Mouse (Mus musculus) layer of hippocampus, adult 8-10 months (tissue): ENCODE measurements at regions not wholly inside any gene's neighbourhood (a gene's known extent, or its start where the extent isn't known, plus 50 kb on each side); places are given as distances from the start of the nearest gene placed in this dataset.

Source experiments
- DNase-seq, 2 experiments: peaks; one replicate each; pipeline ENCODE4 v3.0.0; 2022; ENCODE audit warnings: low spot score in 2 of 2

DNA sequence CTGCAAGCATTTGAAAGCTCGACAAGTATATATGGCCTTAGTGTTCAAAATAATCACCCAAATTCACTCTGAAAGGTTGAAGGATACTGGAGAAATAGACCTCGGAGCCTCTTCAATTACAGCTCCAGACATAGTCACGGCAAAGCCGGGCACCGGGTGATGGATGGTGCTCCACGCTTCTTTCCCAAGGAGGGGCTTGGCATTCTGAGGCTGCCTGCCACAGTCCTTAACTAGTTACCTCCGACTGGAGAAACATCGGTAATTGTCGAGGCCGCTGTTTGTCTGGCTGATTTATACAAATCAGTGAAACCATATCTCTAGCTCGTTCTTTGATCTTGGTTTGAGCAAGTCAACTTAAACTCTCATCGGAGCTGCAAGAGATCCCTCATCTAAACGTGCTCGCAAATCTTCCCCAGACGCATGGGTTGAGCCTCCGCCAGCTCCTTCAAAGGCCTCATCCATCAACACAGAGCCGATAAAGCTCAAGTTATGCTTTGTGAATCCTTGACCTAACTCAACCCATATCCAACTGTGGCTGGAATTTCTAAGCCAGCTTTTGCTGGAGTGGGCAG lies 145.4 kb upstream of the Stx16 start:
- DNase-seq = no peak

DNA sequence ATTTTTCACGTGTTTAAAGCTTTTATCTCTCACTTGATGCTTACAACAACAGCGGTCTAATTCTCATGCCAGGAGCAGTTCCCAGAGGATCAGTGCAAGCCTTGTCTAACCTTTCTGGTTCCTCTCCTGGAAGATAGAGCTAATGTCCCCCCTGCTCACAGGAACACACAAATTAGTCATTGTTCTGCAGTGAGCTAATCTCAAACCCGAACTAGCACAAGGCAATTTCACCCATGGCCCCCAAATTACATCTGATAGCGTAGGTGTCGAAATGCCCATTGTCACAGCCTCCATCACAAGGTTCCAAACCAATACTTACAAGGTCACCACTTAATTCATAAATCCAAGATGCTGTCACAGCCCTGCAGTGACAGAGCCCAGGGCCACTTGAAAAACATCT lies 140.4 kb upstream of the Stx16 start:
- no peak for DNase-seq

DNA sequence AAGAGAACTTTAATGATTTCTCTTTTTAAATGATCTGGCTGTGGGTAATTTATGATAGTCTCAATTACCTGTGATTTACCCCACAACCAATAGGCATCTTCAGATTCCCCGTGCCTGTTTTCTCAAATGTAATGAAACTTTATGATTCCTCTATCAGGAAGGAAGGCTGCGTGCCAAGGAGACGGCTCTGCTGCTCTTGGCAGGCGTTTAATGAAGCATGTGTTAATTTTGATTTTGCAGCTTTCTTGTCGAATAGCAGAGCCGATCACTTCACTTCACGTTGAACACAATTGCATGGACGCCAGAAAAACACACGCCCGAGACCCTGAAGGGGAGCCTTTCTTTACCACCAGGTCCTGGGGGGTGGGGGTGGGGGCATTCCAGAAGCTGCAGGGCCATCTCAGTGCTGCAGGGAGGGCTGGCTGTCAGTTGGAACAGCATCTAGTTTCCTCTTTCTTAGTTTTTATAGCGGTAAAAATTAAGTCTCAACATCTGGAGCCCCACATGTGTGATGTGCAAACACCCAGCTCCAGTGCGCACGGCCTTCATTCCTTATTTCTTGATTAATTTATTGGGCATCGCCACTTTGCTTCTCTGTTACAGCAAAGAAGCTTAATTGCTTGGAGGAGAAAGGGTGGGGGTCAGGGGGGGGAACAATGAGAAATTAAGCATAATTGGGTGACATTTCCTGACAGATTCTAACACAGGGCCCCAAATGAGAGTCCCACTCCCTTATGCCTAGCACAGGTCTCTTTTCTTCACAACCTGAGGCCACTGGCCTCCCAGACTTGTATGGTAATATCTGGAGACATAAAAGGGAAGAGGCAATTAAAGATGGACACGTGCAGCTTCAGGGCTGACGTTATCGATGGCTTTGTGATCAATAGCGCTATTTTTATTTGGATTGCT lies 138.3 kb upstream of the Stx16 start:
- DNase-seq = peak in 1 of 2 experiments; percentile 19

DNA sequence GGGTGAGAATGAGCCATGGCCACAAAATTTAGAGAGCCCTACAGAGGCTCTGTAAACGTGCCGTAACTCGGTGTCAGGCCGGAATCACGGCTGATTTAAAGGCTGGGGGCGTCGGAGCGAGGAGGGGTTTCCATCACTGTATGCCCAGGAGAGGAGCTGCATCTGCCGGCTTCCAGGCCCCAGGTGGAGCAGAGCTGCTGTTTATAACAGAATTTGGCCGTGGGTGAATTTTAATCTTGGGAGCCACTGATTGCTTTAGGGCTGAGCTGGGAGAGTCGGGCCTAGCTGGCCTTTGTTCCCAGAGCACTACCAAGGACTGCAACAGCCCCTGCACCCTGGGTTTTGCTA lies 137.7 kb upstream of the Stx16 start:
- no peak for DNase-seq

DNA sequence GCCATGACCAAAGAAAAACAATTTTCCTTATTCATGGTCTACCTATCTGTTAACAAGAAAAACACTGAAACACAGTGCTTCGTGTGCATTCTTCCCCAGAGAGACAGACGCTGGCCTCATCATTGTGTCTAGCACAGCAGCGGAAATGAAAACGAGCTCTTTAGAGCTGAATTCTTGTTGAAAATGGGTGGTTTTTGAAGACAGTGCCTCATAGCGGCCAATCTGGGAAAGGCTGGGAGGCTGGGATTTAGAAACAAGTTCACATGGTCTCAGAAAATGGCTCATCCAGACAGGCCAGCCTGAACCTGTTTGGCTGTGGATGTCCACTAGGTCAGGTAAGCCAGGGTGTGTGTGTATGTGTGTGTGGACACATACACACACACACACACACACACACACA lies 130.7 kb upstream of the Stx16 start:
- DNase-seq = no peak

DNA sequence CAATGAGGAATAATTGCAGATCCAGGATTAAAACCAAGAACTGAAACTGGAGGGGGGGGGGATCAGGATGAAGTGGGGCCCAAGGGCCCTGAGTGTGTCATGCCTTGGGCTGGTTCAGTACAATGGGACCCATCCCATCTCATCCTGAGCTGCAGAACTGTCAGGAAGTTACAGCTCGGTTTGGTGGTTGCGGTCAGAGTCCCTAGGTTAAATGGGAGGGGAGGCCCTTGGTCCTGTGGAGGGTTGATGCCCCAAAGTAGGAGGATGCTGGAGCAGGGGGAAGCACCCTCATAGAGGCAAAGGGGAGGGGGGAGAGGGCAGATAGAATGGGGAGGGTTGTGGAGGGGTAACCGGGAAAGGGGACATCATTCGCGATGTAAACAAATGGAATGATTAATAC lies 127.5 kb upstream of the Stx16 start:
- DNase-seq = no peak

DNA sequence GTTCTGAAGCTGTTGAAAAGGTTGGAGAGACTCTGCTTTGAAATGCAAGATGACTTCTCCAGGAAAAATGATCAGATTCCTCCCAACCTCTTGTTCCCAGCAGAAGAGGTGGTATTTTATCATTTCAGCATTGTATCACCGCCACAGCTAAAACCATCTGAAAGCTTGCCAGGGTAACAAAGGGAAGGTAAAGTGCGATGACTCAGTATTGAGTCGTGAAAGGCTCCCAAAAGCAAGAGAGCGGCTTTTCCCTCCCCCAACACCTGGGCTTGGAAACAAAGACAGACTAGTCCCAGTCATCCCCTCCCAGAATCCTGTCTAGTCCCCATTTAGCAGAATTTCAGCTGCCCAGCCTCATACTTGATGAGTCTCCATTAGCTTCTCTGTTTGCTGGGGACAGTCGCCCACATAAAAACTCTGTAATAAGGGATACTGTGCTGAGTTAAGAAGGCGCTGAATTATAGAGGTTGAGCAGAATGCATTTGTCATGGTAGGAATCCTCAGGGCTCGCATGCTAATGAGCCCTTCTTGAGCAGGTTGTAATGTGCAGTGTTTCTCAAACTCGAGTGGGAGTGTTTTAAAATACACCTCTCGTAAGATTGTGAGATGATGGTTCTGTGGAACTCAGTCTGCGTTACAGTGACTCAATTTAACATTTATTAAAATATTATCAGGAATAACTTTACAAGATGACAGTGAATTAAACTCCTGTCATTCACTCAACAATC lies 125.8 kb upstream of the Stx16 start:
- DNase-seq = no peak

DNA sequence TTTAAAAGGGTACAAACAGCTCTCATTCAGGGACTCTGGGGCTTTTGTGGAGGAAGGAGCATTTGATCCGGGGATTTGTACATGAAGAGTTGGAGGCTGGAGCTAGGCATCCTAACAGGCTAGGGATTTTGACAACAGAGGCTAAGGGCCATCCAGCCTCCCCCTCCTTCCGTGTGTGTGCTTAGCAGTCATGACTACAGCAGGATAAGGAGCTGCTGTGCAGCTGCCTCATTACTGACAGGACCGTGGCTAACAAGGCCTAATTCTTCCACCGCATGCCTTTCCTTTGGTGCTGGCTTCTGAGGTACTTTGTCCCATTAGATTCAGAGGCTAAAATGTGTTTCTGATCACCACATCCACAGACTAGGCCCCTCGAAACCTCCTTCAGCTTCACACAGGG lies 110.0 kb upstream of the Stx16 start:
- DNase-seq = no peak

DNA sequence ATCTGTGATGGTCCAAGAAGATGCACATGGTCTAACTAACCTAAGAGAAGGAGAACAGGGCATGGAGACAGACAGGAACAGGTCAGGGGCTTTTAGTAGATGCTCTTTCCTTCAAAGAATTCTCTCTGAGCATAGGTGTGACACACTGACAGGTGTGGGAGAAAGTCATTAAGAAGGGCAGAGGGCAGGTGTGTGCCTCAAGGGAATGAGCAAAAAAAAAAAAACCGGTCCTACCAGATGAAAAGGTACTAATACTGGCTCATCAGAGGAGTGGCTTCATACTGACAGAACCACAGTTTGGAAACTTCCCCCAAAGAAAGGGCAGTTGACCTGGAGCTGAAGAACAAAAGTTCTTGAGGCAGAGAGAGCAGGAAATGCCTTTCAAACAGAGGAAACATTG lies 105.3 kb upstream of the Stx16 start:
- no peak for DNase-seq

DNA sequence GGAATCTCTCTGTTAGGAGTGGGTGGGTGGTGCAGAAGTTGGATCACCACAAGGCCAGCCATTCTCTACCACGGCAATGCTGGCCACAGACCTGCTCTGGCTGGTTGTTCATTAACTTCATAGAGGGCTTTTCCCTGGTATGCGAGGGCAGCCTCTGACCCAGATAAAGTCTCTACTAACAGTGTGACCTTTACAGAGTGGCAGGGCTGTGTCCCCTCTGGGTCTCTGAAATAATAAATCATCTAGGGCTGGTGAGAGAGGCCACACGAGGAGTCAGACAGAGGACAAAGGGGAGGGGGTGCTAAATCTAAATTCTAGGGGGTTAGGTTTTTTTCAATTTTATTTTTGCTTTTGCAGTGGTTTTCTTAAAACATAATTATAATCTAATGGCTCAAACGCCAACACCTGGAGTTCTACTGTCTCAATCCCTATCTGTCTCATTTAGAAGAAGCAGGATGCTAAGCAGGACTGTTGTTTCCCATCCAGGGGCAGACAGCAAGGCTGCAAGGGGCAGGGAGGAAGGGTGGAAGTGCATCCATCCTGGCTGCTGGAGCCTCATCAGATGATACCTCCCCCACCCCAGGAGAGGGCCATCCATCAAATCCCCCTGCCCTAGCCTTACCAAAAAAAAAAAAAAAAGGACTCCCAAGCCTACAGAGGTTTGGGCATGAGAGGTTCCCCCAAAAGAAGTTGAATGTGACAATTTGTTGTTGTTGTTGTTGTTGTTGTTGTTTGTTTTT lies 99.6 kb upstream of the Stx16 start:
- DNase-seq = no peak

DNA sequence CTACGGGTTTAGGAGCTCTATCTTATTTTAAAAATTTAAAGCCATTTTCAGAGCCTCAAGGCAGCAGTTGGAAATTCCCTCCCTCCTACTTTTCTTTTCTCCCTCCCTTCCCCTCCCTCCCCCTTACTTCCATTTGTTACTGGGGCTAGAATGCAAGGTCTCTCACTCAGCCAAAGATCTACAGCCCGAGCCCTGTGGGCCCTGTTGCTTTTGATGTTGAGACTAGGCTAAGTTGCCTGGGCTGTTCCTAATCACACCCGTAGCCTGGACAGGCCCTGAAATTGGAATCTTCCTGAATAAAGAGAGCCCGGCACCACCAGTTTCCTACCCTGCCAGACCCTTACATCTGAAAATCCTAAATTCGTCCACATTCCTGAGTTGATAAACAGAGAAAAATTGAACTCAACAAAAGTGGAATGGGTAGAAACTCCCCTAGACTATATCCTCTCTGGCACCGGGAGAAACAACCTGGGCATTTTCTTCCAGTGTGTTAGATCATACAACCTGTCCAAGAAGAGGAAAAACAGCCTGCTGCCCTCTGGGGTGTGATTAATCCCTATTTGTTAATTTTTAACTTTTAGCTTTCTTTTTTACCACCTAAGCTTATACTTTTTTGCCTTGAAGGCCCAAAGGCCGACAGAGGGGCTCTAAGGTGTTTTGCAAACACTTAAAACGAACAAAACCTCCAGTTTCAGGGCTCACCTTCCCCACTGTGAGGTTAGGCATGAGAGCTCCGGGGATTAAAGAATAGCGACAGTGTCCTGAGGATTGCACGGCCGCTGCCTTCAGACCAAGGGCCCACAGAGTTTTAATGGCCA lies 98.7 kb upstream of the Stx16 start:
- no peak for DNase-seq

DNA sequence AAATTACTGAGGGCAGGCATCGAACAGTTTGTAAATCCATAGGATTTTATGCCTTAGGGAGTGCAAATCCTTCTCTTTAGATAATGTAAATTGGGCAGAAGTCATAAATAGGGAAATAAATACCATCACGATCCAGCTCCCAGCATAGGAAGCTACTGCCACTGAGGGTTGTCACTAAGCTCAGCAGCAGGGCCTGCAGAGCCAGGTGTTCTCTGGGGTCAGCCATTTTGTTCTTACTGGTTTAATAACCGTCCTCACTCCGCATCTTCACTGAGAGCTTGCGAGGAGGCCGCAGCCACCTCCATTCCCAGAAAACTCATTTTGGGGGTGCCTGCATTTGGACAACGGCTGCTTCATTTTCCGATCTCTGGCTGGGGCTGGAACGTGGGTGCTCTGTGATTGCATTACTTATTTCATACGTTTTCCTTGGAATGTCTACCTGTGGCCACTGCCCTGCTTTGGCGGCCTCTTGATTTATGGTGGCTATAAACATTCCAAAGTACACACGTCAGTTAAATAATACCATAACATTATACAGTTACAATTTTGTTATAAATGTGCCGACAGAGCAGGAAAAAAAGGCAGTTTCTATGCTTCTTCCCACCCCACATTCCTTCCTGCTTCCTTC lies 97.9 kb upstream of the Stx16 start:
- DNase-seq = no peak

DNA sequence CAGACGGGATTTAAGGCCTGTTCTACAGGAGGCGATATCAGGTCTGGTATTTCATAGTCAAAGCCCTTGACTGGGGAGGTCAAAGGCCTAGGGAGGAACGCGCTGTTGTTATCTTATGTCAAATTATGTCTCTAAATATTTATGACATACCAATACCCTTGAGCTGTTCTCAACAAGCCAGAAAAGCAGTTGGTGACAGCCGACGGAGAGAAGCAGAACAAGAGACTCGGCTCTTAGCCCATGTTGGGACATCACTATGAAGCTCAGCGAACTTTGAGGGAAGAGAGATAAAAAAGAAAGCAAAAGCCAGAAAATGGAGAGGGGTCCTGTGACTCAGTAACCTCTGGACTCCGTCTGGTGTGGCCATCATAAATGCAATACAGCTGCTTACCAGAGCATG lies 95.1 kb upstream of the Stx16 start:
- no peak for DNase-seq

DNA sequence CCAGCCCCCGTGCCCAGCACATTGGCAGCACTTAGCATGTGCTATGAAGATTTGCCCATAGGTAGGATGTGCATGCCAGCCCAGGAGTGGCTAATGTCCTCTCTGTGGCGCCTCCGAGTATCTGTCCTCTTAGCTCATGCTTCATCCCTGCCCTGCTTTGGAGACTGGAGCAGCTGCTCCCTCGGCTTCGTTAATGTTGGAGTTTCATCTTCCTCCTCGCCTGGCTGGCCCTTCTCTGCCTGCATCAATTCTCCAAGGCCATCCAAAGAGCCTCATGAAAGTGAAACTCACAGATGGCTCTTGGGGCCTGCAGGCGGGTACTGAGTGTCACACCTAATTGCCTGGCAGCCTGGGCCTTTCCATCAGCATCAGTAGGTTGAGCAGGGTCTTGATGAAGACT lies 88.6 kb upstream of the Stx16 start:
- no peak for DNase-seq

DNA sequence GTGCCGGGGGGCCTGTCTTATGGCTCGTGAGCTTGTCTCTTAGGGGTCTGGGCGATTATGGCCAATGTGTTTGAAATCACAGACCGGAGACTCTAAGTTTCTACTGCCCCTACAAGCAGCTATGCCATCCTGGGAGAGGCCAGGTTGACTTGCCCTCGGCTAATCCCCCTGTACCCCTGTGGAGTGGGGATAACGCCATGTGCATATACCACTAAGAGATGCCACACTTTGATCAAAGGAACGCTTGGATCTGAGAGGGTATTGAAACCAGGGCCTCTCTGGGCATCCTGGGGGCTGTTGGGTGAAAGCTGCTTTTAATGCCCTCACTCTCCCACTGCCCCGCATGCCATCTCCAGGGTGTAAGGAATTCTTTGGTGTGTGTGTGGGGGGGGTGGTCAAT lies 88.2 kb upstream of the Stx16 start:
- no peak for DNase-seq

DNA sequence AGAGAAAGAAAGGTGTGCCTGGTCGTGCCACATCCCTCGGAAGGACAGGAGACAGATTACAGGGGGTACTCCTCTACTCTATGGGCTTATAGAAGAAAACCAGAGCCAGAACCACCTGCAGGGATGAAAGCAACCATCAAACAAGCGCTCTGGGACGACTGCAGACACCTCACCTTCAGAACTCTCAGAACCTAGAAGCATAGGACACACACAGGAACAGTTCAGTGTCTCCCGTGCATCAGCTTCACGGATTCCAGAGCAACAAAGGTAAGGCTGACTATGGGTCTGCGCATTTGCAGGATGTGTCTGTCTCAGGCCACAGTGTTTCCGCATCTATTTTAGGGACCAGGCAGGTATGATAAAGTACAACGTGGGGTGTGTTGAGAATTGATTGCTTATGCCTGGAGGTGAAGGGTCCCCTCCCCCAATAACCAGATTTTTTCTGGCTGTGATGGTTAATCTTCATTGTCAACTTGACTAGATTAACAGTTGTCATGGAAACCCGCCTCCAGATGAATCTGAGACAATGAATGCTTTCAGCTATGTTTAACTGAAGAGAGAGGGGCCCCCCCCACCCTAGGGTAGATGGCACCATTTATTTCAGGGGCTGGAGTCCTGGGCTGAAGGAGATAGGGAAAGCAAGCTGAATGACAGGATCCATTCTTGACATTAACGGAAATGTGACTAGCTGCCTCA lies 87.3 kb upstream of the Stx16 start:
- peak in 1 of 2 experiments; percentile 5 for DNase-seq

DNA sequence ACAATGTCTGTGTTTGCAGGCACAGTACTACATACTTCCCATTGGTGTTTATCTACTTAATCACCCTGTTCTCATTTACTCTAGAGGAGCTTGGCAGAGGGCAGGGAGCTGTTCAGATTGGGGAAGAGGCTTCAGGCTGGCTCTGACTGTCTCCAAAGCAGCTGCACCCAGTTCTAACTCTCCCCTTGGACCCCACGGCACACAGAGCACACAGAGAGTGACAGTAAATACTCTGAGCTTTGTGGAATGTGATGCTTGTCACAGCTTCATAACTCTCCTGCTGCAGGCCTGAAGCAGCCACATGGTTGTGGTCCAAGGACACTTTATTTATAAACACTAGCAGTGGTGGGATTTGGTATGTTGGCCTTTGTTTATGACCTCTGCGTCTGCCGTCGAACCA lies 85.4 kb upstream of the Stx16 start:
- no peak for DNase-seq

DNA sequence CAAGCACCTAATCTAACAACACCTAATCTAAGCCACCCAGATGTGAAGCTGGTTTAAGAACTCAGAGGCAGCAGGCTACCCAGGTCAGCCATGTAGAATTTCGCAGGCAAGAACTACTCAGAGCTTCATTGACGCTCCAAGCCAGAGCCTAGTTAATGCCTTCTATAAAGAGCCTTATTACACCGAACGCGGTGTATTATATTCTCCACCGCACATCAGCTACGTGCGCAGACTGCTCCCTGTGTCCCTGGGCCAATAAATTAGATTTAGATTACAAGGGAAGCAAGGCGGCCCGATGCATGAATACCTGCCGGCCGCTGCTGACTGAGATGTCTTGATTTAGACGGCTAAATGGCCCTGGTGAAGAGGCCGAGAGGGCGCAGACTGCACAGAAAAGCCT lies 84.7 kb upstream of the Stx16 start:
- DNase-seq = no peak

DNA sequence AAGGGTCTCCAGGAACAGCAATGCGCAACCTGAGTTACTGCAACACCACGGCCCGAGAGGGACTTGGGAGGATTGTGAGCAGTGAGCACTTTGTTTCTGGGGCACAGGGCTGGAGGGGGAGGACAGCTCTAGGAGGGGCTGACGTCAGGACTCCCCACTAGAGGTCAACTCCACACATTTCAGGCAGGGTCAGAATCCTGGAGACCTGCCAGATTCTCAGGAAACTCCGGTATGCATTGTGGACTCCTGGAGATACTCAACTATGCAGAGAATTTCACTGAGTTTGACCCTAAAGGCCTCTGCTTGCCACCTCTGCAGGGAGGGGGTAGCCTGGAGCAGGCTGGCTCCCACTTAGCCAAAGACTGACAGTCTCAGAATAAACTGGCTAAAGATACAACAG lies 84.1 kb upstream of the Stx16 start:
- no peak for DNase-seq

DNA sequence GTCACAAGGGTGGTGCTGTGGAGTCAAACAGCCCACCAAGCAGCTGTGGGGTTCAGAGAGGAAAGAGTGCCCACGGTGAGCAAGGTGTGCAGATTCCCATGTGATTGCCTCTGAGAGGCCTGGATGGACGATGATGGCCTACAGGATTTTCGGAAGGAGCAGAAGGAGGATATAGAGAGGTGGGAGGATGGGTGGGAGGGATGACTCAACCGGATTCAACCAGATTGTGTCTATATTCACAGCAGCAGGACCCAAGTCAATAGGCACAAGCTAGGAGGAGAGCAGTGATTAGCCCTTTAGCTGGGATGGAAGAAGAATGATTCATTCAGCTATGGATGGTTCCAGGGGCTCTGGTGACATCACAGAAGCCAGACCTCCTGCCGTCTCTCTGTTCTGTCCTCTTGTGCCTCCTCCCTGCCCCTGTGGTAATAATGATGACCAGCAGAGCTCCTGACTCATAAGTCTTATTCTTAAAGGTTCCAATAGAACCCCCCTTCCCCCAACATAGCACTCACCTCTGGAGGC lies 82.6 kb upstream of the Stx16 start:
- peak; percentile 8 to 27 for DNase-seq
